Mouse (Mus musculus): Measurements from ENCODE around the gene Olfr569. TPM values are rescaled to one million over a fixed set of nuclear protein-coding genes. Genes with fewer than 3 reads are reported as not detected.
A peak's percentile ranks its signal among the peaks of the same experiment; 100 is the strongest.

Gene Olfr569
- polyA plus RNA-seq (2016; fragmentation: Nextera tagmentation; extraction: Ambion mirVana) = not detected in 2 replicates

DNA sequence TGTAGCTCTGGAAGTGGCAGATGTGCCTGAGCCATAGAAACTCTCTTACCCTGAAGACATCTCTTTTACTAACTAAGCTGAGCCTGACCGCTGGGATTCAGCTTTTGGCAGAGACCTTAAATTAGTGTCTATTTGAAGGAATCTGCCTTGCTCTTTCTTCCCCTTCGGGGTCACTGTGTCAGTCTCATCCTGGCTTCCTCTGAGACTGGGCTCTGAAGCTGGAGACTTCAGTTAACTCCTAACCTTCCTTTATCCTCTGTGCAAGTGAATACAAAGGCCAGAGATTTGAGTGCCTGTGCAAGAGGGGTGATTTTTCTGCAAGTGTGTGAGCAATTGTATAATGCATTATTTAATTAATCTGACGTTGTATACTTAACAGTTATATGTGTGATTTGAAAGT lies at the start of gene Olfr569:
Gene Olfr569, minus strand, starts transcription at position 101 of the 400 bp plus-strand sequence.
- no peak within 1 kb of the TSS for H3K4me2 ChIP-seq (replicated peaks)
- no peaks in the 10 kb centered on the region for H3K36me3 ChIP-seq
- no peaks in the 10 kb centered on the region for H3K4me1 ChIP-seq
- WGBS = 66% methylated on average over 3 of the region's 3 CpGs
- no peaks in the 10 kb centered on the region for H3K9me3 ChIP-seq (replicated peaks)
- H3K27ac ChIP-seq = no peak within 1 kb of the TSS
- H3K4me3 ChIP-seq = no peak within 1 kb of the TSS
- ATAC-seq (ENCODE audit: low FRiP score) = no peak
- H3K9ac ChIP-seq = no peak within 1 kb of the TSS
- no peaks in the 10 kb centered on the region for H3K27me3 ChIP-seq

DNA sequence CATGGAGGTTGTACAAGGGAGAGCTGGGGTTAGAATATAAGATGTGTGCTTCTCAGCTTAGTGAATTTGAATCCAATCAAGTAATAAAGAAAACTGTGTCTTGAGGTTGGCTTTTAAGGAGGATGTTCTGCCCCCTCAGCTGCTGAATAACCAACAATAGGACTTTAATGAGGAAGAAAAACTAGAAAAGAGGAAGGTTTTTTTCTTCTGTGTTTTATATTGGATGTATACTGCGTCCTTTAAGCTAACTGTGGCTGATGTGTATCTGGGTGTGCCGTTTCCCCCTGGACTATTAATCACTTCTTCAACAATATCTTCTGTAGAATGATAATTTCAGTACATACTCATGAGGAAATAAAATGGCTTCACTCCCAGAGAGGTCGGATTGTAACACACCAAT lies 36.4 kb upstream of the Olfr569 start:
- H3K4me1 ChIP-seq = no peaks in the 10 kb centered on the region
- no peak overlapping the region for H3K4me2 ChIP-seq (replicated peaks)
- H3K27me3 ChIP-seq = no peaks in the 10 kb centered on the region
- H3K9ac ChIP-seq = no peak overlapping the region
- H3K4me3 ChIP-seq = no peak overlapping the region
- ATAC-seq (ENCODE audit: low FRiP score) = no peak
- no peaks in the 10 kb centered on the region for H3K36me3 ChIP-seq
- WGBS = 79% methylated on average over 3 of the region's 3 CpGs
- no peak overlapping the region for H3K27ac ChIP-seq
- no peaks in the 10 kb centered on the region for H3K9me3 ChIP-seq (replicated peaks)

DNA sequence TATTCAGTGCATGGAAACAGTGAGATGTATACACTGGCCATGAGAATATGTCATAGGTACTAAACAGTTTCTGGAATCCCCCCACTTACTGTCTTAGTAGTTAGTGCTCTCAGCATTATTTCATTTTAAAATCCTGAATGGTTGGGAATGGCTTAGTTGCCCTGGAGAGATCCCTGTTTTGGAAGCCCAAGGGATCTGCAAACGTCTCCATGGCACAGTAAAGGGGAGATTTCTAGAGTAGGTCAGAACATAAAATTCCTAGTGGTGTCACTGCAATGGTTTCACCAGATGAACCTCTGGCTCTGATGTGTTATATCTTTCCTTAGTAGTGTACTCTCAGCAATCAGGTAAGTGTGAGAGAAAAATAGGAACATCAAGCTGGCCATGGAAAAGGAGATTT lies 33.4 kb upstream of the Olfr569 start, which contains the start of gene Olfr572:
Gene Olfr572, plus strand, starts transcription at position 301 of the 400 bp plus-strand sequence.
- Histone ChIP-seq H3K4me3 (no peak within 1 kb of the TSS), H3K4me1 (no peaks in the 10 kb centered on the region), H3K36me3 (no peaks in the 10 kb centered on the region), H3K27me3 (no peaks in the 10 kb centered on the region), H3K4me2 (replicated peaks) (no peak within 1 kb of the TSS), H3K27ac (no peak within 1 kb of the TSS), H3K9me3 (replicated peaks) (no peaks in the 10 kb centered on the region), H3K9ac (no peak within 1 kb of the TSS)
- 68% methylated on average over 1 of the region's 1 CpGs for WGBS
- ATAC-seq (ENCODE audit: low FRiP score) = no peak

DNA sequence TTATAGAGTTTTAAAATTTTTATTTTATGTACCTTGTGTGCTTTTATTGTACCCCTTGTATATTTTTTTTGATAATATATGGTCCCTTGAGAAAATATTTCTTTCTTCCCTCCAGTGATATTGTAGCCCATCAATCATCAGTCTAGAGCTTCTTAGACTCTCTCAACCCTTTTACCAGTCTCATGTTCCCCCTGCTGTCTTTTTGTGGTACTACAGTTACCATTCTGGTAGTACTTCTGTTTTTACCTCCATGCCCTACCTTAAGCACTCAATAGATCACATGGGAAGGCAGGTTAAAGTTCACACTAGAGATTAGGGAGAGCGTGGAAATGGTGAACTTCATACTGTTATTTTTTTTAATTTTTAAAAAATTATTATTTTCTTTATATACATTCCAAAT lies 28.9 kb upstream of the Olfr569 start:
- H3K9ac ChIP-seq = no peak overlapping the region
- H3K4me1 ChIP-seq = 0 out of 2 replicates have a peak, but pooled peaks cover 4% of the 10 kb centered on the region
- H3K9me3 ChIP-seq (replicated peaks) = no peaks in the 10 kb centered on the region
- H3K4me3 ChIP-seq = no peak overlapping the region
- 13% methylated on average over 1 of the region's 1 CpGs for whole genome bisulfite sequencing
- H3K4me2 ChIP-seq (replicated peaks) = no peak overlapping the region
- H3K27me3 ChIP-seq = no peaks in the 10 kb centered on the region
- ATAC-seq (ENCODE audit: low FRiP score) = peak; percentile 46
- no peak overlapping the region for H3K27ac ChIP-seq
- no peaks in the 10 kb centered on the region for H3K36me3 ChIP-seq

DNA sequence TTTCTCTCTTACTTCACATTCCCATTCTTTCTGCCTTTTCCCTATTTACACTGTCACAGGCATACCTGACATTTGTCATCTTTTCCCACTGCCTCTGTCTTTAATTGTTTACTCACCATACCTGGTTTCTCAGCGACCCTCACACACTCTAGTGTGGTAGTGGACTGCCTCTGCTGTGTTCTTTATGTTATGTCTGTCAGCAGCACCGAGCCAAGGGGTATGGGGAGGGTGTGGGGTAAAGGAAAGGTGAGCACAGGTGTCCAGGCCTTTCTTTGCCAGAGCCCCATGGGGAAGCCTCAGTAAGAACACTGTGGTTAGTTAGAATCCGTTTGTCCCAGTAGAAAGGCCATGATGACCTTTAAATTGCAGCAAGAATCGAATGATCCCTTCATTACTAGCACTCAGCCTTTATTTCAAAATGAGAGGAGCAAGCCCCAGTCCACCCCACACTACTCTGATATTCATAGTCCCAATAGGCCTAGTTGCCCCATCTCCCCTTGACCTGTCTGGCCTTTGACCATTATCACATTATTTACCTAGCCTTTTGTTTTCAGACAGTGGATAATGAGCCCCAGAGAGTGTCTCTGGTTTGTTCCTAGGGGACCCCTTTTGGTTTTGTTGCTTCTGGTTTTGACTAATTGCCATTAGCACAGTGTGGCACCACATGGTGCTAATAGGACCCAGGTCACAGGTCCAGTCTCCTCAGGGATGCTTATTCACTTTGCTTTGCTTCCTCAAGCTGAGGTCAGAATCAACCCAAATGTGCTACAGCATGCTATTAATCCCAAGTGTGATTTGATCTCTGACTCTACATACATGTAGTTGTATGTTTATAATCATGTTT lies 26.6 kb upstream of the Olfr569 start, which contains the start of gene Olfr571:
Gene Olfr571, minus strand, starts transcription at position 505 of the 844 bp plus-strand sequence.
- Histone ChIP-seq H3K9ac (no peak within 1 kb of the TSS), H3K27me3 (no peaks in the 10 kb centered on the region), H3K27ac (no peak within 1 kb of the TSS), H3K4me2 (replicated peaks) (no peak within 1 kb of the TSS), H3K4me1 (0 out of 2 replicates have a peak, but pooled peaks cover 4% of the 10 kb centered on the region), H3K4me3 (no peak within 1 kb of the TSS), H3K9me3 (replicated peaks) (no peaks in the 10 kb centered on the region), H3K36me3 (no peaks in the 10 kb centered on the region)
- WGBS = 51% methylated on average over 4 of the region's 4 CpGs
- ATAC-seq (ENCODE audit: low FRiP score) = peak; percentile 63

DNA sequence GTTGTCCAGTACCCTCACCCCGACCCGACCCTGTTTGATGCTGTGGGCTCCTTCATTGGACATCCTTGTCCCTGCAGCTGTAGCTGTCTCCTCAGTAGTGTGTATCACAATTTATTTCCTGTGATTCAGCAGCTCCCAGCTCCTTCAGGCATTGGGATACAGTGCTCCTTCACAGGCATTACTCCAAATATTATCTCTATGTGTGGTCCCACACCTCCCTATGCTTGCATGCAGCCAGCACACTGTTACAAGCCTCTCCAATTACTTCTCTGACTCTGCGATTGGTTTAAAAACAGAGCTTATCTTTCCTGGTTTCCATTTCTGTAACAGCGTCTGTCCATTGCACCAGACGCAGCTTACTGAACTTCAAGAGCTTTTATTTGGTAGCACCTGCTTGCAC lies 25.7 kb upstream of the Olfr569 start:
- Histone ChIP-seq H3K4me3 (no peak overlapping the region), H3K27me3 (no peaks in the 10 kb centered on the region), H3K27ac (no peak overlapping the region), H3K9me3 (replicated peaks) (no peaks in the 10 kb centered on the region), H3K4me1 (0 out of 2 replicates have a peak, but pooled peaks cover 4% of the 10 kb centered on the region), H3K4me2 (replicated peaks) (no peak overlapping the region), H3K36me3 (no peaks in the 10 kb centered on the region), H3K9ac (no peak overlapping the region)
- ATAC-seq (ENCODE audit: low FRiP score) = no peak
- 83% methylated on average over 5 of the region's 5 CpGs for WGBS

DNA sequence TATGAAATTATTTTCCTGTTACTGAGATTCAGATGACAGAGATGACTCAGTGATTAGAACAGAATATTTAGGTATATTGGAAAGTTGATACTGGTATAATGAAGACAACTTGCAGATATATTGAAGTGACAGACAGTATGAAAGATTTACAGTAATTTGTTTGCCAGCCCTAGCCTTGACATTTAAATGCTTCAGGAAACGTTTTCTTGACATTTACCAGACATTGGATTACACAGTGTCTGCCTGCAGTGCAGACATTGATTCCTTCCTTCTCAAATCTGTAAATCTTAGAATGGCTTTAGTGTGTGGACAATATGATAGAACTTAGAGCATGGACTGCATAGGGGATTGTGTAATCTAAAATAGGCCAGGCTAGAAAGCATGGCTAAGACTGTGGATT lies 24.6 kb upstream of the Olfr569 start:
- 0 out of 2 replicates have a peak, but pooled peaks cover 4% of the 10 kb centered on the region for H3K4me1 ChIP-seq
- no peak overlapping the region for H3K4me2 ChIP-seq (replicated peaks)
- no peaks in the 10 kb centered on the region for H3K9me3 ChIP-seq (replicated peaks)
- no peak for ATAC-seq (ENCODE audit: low FRiP score)
- WGBS = 50% methylated on average over 1 of the region's 1 CpGs
- no peak overlapping the region for H3K4me3 ChIP-seq
- no peak overlapping the region for H3K27ac ChIP-seq
- no peaks in the 10 kb centered on the region for H3K36me3 ChIP-seq
- H3K27me3 ChIP-seq = no peaks in the 10 kb centered on the region
- H3K9ac ChIP-seq = no peak overlapping the region

DNA sequence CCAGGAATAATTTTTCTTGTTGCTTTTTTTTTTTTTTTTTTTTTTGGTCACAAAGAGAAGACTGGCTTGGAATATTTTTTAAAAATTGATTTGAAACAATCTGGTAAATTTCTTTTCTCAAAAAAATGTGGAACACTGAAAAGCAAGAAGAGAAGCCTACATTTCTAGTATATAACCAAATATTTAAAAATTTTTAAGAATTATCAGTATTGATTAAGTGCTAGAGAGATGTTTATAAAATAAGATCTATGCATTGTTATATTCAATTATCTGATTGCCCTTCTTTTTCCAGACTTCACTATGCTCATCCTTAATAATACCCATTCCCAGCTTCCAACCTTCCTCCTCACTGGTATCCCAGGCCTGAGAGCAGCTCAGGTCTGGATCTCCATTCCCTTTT lies 13.9 kb downstream of the Olfr569 start, which contains the start of gene Olfr568:
Gene Olfr568, plus strand, starts transcription at position 301 of the 400 bp plus-strand sequence.
- no peaks in the 10 kb centered on the region for H3K27me3 ChIP-seq
- H3K4me3 ChIP-seq = no peak within 1 kb of the TSS
- H3K9me3 ChIP-seq (replicated peaks) = no peaks in the 10 kb centered on the region
- H3K4me1 ChIP-seq = no peaks in the 10 kb centered on the region
- no peaks in the 10 kb centered on the region for H3K36me3 ChIP-seq
- H3K9ac ChIP-seq = no peak within 1 kb of the TSS
- no peak within 1 kb of the TSS for H3K4me2 ChIP-seq (replicated peaks)
- ATAC-seq (ENCODE audit: low FRiP score) = no peak
- H3K27ac ChIP-seq = no peak within 1 kb of the TSS

DNA sequence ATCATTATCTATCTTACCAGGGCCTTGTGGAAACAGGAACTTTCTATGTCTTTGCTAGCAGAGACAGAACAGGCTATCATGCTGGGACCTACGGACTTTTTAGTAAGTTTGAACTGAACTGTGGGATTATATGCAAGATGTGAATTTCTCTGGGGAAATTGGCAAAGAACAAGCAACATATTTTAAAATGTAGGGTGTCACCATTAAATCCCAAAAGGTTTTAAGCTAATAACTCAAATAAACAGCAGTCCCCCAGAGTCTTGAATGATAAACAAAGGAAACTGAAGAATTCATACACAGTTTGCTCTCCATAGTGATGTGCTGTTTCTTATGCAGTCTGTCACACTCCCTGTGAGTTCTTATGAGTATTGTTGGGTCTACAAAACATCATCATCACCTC lies 32.0 kb downstream of the Olfr569 start, which contains the start of gene Olfr566:
Gene Olfr566, minus strand, starts transcription at position 101 of the 400 bp plus-strand sequence.
- 88% methylated on average over 1 of the region's 1 CpGs for WGBS
- H3K4me3 ChIP-seq = no peak within 1 kb of the TSS
- no peak within 1 kb of the TSS for H3K9ac ChIP-seq
- H3K9me3 ChIP-seq (replicated peaks) = no peaks in the 10 kb centered on the region
- H3K27ac ChIP-seq = no peak within 1 kb of the TSS
- no peak for ATAC-seq (ENCODE audit: low FRiP score)
- H3K4me1 ChIP-seq = no peaks in the 10 kb centered on the region
- H3K4me2 ChIP-seq (replicated peaks) = no peak within 1 kb of the TSS
- H3K36me3 ChIP-seq = no peaks in the 10 kb centered on the region
- no peaks in the 10 kb centered on the region for H3K27me3 ChIP-seq

DNA sequence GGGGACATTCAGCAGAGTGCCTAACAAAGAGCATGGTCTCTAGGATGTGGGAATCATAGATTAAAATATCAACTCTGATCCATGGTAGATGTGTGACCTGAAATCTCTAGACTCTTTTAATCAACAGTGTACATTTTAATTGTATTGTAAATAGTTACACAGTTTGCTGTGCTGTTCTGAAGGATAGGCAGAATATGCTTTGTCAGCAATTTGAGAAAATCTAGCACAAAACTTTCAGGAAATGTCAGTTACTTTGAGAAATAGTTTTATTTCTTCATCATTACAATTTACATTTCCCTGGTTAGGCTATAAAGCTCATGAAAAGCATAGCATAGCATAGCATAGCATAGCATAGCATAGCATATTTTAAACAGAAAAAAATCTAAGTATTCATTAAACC lies 34.9 kb downstream of the Olfr569 start:
- Histone ChIP-seq H3K36me3 (no peaks in the 10 kb centered on the region), H3K4me2 (replicated peaks) (no peak overlapping the region), H3K27me3 (no peaks in the 10 kb centered on the region), H3K9me3 (replicated peaks) (no peaks in the 10 kb centered on the region), H3K9ac (no peak overlapping the region), H3K27ac (no peak overlapping the region), H3K4me3 (no peak overlapping the region), H3K4me1 (no peaks in the 10 kb centered on the region)
- ATAC-seq (ENCODE audit: low FRiP score) = no peak
